Mouse (Mus musculus) embryonic facial prominence, embryonic 14.5 days (tissue): Measurements from ENCODE around the gene Ndufa3. TPM values are rescaled to one million over a fixed set of nuclear protein-coding genes. Genes with fewer than 3 reads are reported as not detected.

ENCODE experiments used
- ATAC-seq: fragments of 200-750 bp; cut with Nextera tagmentation; 2 replicates; pipeline ENCODE4 v1.8.0; 2017; ENCODE audit warnings: low read depth, moderate number of reproducible peaks, moderate TSS enrichment
- DNase-seq: peaks from one replicate; pipeline ENCODE4 v3.0.0-alpha.2; 2015; ENCODE audit warnings: low spot score
- H3K27ac ChIP-seq: fragments of 300-500 bp; sonication (generic); replicated peaks from 2 replicates; pipeline ENCODE4 v1.5.1; 2014; ENCODE audit warnings: low read depth, mild to moderate bottlenecking, low read length, moderate library complexity
- H3K27me3 ChIP-seq: fragments of 300-500 bp; sonication (generic); replicated peaks from 2 replicates; pipeline ENCODE4 v1.6.1; 2014; ENCODE audit warnings: low read length; ENCODE audit not compliant: control insufficient read depth, insufficient read depth
- H3K36me3 ChIP-seq: fragments of 300-500 bp; sonication (generic); 2 replicates; pipeline ENCODE4 v1.6.1; 2014; ENCODE audit warnings: low read length, mixed read lengths; ENCODE audit not compliant: control insufficient read depth, insufficient read depth
- H3K4me1 ChIP-seq: fragments of 300-500 bp; sonication (generic); 2 replicates; pipeline ENCODE4 v1.6.1; 2014; ENCODE audit warnings: antibody characterized with exemption, low read length; ENCODE audit not compliant: control insufficient read depth, insufficient read depth
- H3K4me2 ChIP-seq: fragments of 300-500 bp; sonication (generic); 2 replicates; pipeline ENCODE4 v1.6.1; 2014; ENCODE audit warnings: low read depth, mild to moderate bottlenecking, low read length, moderate library complexity, mixed read lengths
- H3K4me3 ChIP-seq: fragments of 300-500 bp; sonication (generic); 2 replicates; pipeline ENCODE4 v1.5.1; 2014; ENCODE audit warnings: low read depth, mild to moderate bottlenecking, low read length
- H3K9ac ChIP-seq: fragments of 300-500 bp; sonication (generic); 2 replicates; pipeline ENCODE4 v1.6.1; 2014; ENCODE audit warnings: low read depth, mild to moderate bottlenecking, low read length, moderate library complexity, mixed read lengths
- H3K9me3 ChIP-seq: fragments of 300-500 bp; sonication (generic); 2 replicates; pipeline ENCODE4 v1.6.1; 2016; ENCODE audit warnings: low read length; ENCODE audit not compliant: control insufficient read depth
- WGBS: fragments of 180-500 bp; shearing (Covaris S2); extraction: QIAGEN DNeasy Blood & Tissue Kit; methylation state at CpG from one replicate; pipeline ENCODE4 v1.1.7; 2014; 5-methylcytosine and 5-hydroxymethylcytosine counted together
- polyA plus RNA-seq: library from polyadenylated mRNA; unstranded; fragments of >200 nt; fragmentation: Nextera tagmentation; extraction: Ambion mirVana; gene quantifications from 2 replicates; pipeline ENCODE4 v1.2.1, GENCODE M21; 2014

Gene Ndufa3
- polyA plus RNA-seq, 1 experiment from 2014 or later: 552 TPM

DNA sequence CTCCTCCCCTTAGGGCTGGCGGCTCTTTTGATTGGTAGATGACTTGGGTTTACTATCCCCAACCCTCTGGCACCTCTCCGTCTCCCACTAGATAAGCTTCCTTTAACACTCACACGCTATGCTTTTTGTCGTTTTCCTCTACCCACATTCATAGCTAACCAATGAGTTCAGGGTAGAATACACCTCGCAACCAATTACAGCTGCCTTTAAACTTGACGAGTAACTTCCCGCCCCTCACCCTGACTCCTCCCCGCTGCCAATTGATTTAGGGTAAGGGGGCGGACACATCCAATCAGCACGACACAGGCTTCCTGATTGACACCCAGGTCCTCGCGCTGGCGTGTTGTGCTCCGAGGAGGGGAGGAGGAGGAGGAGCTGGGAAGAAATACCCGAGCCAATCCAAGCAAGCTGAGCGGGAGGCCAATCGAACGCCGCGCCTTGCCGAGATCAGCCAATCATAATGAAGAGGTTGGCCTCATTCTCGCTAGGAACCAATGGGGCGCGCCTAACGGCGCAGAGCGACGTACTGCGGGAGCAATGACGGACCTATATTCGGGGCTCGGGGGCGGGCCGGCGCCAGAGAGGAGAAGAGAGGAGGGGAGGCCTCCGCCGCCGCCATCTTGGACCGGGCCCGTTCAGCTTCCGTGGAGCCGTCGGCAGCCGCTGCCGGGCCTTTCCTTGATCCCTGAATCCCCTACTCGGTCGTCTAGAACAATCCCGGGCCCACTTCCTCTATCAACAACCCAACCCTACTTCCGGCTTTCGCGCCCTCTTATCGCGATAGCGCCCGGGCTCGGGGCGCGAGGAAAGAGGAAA is 27.7 kb downstream of the Ndufa3 start, which contains the start of gene Cnot3:
TSS of gene Cnot3 (plus strand) at position 597 of the 816 bp plus-strand sequence.
- DNase-seq (peak; percentile 100), ATAC-seq (peak; percentile 98)
- Histone ChIP-seq H3K36me3 (peaks cover 23% of the 10 kb centered on the region), H3K4me2 (peak within 1 kb of the TSS; percentile 78), H3K9me3 (no peaks in the 10 kb centered on the region), H3K4me1 (peaks cover 23% of the 10 kb centered on the region), H3K9ac (peak within 1 kb of the TSS; percentile 98), H3K27me3 (no peaks in the 10 kb centered on the region), H3K4me3 (peak within 1 kb of the TSS; percentile 87), H3K27ac (peak within 1 kb of the TSS; percentile 99)
- 0% methylated on average over 48 of the region's 58 CpGs for WGBS

DNA sequence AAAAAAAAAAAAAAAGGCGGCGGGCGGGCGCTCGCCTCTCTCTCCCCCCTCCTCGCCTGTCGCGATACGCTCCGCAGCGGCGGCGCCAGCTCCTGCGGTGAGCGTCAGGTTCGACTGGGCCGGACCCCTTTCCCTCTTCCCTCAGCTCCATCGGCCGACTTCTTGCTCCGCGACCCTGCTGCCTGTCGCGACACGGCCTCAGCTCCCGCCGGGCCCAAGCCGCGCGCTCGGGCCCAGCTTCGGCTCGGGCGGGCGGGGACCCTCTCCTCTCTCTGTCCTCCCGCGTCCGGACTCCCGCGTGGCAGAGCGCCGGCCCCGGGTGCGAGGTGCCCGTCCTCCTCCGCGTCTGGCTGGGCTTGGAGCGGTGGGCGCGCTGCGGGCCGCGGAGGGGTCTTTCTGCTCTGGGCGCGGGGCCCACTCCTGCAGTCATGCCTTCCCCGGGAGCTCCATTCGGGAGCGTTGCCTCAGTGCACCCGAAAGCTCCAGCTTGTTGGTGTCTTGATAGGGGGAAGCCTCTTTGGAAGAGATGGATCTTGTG is 28.4 kb downstream of the Ndufa3 start:
- DNase-seq (no peak), ATAC-seq (peak; percentile 2; the same call in 1 of the 2 replicates)
- H3K4me1 ChIP-seq: peaks cover 23% of the 10 kb centered on the region
- H3K27ac ChIP-seq: peak overlapping the region; percentile 99
- no peaks in the 10 kb centered on the region for H3K27me3 ChIP-seq
- peak overlapping the region; percentile 87 for H3K4me3 ChIP-seq
- no peaks in the 10 kb centered on the region for H3K9me3 ChIP-seq
- peak overlapping the region; percentile 78 for H3K4me2 ChIP-seq
- H3K9ac ChIP-seq: peak overlapping the region; percentile 98
- H3K36me3 ChIP-seq: peaks cover 23% of the 10 kb centered on the region
- 0% methylated on average over 16 of the region's 58 CpGs for WGBS

DNA sequence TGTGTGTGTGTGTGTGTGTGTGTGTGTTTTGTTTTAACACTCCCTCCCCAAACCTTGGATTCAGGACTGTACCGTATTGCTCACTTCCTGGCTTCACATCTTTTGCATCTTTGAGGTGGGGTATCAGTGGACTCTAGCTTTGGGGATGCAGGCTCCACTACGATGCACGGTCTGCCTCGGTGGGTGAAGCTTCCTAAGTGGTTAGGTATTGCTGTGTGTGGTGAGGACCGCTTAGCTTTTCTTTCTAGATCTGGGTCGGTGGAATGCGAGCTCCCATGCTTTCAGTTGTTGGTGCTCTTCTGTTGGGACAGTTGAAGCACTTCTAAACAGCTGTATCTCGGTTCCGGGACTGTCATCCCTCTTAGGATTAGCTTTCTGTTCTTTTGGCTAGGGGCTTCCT is 29.0 kb downstream of the Ndufa3 start:
- Histone ChIP-seq H3K27ac (no peak overlapping the region), H3K4me3 (peak overlapping the region; percentile 87), H3K27me3 (no peaks in the 10 kb centered on the region), H3K36me3 (peaks cover 23% of the 10 kb centered on the region), H3K9me3 (no peaks in the 10 kb centered on the region), H3K9ac (peak overlapping the region; percentile 98), H3K4me1 (peaks cover 23% of the 10 kb centered on the region), H3K4me2 (peak overlapping the region; percentile 78)
- DNase-seq (no peak), ATAC-seq (no peak)
- WGBS: 8% methylated on average over 9 of the region's 9 CpGs

DNA sequence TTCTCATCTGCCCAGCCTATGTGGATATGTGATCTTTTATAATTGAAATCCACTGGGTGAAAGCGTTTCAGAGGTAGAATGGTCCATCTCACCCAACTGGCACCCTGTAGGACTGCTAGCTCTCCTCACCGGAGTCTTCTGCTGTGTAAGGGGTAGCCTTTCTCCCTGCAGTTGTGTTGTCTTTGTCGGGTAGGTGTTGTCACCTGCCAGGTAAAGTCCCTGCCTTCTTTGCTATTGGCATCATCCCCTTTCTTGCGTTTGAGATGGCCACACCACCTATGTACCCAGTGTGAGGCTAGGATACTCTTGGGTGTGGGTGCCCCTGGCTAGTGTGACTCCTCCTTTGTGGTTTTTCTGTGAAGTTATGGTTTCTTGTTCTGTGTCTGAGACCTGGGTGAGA is 29.5 kb downstream of the Ndufa3 start:
- Histone ChIP-seq H3K9me3 (no peaks in the 10 kb centered on the region), H3K36me3 (peaks cover 23% of the 10 kb centered on the region), H3K27ac (no peak overlapping the region), H3K4me1 (peaks cover 23% of the 10 kb centered on the region), H3K4me3 (peak overlapping the region; percentile 87), H3K27me3 (no peaks in the 10 kb centered on the region), H3K4me2 (peak overlapping the region; percentile 78), H3K9ac (peak overlapping the region; percentile 98)
- WGBS: 72% methylated on average over 4 of the region's 4 CpGs
- DNase-seq (no peak), ATAC-seq (no peak)

DNA sequence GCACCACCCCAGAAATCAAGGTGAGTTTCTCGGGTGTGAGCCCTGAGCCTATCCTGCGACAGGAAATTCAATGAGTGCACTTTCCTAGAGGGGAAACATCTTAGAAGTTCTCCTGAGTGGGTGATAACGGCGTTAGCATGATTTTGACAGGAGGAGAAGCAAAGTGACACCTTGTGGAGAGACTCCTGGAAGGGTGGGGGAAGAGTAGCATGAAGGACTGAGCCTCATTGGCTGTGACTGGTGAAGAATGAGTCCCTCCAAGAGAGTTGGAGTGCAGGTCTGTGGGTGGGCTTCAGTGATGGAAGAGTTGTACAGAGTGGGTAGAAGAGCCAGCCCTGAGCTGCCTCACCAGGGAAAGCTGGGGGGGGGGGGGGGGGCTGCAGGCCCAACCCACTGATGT is 39.8 kb downstream of the Ndufa3 start:
- no peak for ATAC-seq
- 82% methylated on average over 4 of the region's 4 CpGs for WGBS
- no peaks in the 10 kb centered on the region for H3K27me3 ChIP-seq
- peaks cover 99% of the 10 kb centered on the region for H3K36me3 ChIP-seq
- H3K4me1 ChIP-seq: no peaks in the 10 kb centered on the region
- DNase-seq: no peak
- H3K4me3 ChIP-seq: no peak overlapping the region
- H3K27ac ChIP-seq: no peak overlapping the region
- no peak overlapping the region for H3K9ac ChIP-seq
- no peak overlapping the region for H3K4me2 ChIP-seq
- H3K9me3 ChIP-seq: no peaks in the 10 kb centered on the region

DNA sequence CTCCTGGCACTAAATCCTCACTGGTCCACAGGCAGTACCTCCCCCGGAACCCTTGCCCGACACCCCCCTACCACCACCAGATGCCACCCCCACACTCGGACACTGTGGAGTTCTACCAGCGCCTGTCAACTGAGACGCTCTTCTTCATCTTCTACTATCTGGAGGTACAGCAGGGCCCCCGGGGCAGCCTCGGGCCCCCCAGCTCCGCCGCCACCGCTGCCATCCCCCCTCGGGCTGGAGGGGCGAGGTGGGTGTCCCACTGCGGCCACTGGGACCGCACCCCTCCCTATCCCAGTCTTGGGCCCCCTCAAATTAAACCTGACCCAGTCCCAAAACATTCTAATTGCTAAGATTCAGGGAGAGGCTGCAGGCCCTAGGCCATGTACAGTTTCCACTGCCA is 41.4 kb downstream of the Ndufa3 start:
- H3K27ac ChIP-seq: no peak overlapping the region
- peaks cover 99% of the 10 kb centered on the region for H3K36me3 ChIP-seq
- no peak overlapping the region for H3K4me2 ChIP-seq
- no peak for DNase-seq
- ATAC-seq: no peak
- H3K27me3 ChIP-seq: no peaks in the 10 kb centered on the region
- H3K9ac ChIP-seq: no peak overlapping the region
- H3K9me3 ChIP-seq: no peaks in the 10 kb centered on the region
- no peak overlapping the region for H3K4me3 ChIP-seq
- 97% methylated on average over 7 of the region's 14 CpGs for WGBS
- peaks cover 3% of the 10 kb centered on the region; the same call in 1 of the 2 replicates for H3K4me1 ChIP-seq

DNA sequence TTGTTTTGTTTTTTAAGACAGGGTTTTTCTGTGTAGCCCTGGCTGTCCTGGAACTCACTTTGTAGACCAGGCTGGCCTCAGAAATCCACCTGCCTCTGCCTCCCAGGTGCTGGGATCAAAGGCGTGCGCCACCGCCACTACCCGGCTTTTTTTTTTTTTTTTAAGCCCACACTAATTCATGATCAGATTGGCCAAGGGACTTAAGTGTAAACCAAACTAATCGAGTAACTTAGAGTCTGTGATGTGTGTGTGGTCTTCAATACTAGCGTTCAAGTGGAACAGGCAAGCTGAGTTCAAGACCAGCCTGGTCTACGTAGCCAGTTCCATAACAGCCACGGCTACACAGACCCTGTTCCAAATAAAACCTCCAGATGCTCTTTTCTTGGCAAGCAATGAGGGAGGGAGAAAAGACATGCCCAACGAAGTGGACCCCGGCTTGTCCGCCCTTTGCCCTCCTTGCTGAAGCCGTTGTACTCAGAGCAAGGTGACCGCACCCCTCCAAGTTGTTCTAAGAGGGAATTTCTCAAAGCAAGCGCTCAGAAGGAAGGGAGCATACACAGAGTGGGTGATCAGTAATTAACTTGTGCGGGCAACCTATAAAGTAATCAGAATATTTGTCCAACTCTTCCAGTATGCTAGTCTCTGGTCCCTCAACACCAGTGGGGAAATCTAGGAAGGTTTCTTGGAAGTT is 47.5 kb downstream of the Ndufa3 start:
- DNase-seq (peak; percentile 19), ATAC-seq (peak; percentile 24)
- peak overlapping the region; percentile 85 for H3K9ac ChIP-seq
- H3K4me3 ChIP-seq: peak overlapping the region; percentile 77
- peaks cover 13% of the 10 kb centered on the region for H3K4me1 ChIP-seq
- H3K9me3 ChIP-seq: no peaks in the 10 kb centered on the region
- 27% methylated on average over 15 of the region's 15 CpGs for WGBS
- peak overlapping the region; percentile 88 for H3K27ac ChIP-seq
- H3K27me3 ChIP-seq: no peaks in the 10 kb centered on the region
- H3K4me2 ChIP-seq: peak overlapping the region; percentile 78
- H3K36me3 ChIP-seq: peaks cover 40% of the 10 kb centered on the region

DNA sequence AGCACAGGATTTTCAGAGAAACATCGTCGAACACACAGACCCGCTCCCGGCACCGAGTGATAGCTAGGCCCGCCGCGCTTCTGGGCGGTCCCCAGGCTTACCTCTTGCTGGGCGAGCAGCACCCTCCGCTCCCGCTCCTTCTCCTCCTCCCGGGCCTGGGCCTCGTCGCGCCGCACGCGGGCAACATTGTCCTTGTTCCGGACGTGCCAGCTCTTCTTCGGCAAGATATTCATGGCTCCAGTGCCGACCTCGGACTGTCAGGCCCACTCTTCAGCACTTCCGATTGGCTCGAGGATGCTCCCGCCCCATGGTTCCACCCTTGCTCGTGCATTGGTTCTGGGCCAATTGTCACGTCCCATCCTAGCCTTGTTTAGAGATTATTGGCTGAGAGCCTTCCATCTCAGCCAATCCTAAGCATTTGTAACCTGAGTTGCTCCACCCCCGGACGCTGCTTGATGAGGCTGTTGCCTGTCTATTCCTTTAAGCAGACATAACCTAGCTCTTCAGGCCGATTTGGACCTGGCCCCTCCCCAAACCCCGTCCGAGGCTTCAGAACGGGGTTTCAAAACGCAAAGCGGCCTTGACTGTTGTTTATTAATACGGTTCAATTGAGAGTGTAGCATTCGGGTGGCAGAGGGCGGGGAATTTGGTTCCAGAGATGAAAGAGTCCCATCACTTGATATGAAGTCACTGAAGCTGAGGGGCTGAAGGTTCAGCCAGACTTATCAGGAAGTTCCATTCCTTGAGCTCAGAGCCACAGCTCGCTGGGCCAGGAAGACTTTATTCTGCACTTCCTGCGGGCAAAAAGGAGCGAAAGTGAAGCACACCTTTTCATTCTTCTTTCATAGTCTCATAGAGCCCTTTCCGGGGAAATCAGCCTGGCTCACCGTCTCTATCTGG is 48.3 kb downstream of the Ndufa3 start, which contains the start of gene Leng1:
TSS of gene Leng1 (minus strand) at position 626 of the 900 bp plus-strand sequence.
- peaks cover 32% of the 10 kb centered on the region for H3K36me3 ChIP-seq
- peaks cover 13% of the 10 kb centered on the region for H3K4me1 ChIP-seq
- peak within 1 kb of the TSS; percentile 77 for H3K4me3 ChIP-seq
- H3K27ac ChIP-seq: peak within 1 kb of the TSS; percentile 88
- H3K9me3 ChIP-seq: no peaks in the 10 kb centered on the region
- peak; percentile 99 for ATAC-seq
- WGBS: 5% methylated on average over 27 of the region's 45 CpGs
- H3K4me2 ChIP-seq: peak within 1 kb of the TSS; percentile 78
- peak within 1 kb of the TSS; percentile 85 for H3K9ac ChIP-seq
- DNase-seq: peak; percentile 100
- H3K27me3 ChIP-seq: no peaks in the 10 kb centered on the region
